Mouse (Mus musculus): Measurements from ENCODE around the gene Pola2. TPM values are rescaled to one million over a fixed set of nuclear protein-coding genes. Genes with fewer than 3 reads are reported as not detected.

The Pola2 gene
- total RNA-seq, 2 experiments from 2014 or later, result 22.9 to 23.7 TPM

GRCm38 (mm10) chr19:5965280-5965679, 1.3 kb upstream of the Pola2 start:
- DNase-seq, result peak; percentile 76 to 86

- no peak for DNase-seq
Measured at GRCm38 (mm10) chr19:5964804-5965203, 802 bp upstream of the Pola2 start.

GRCm38 (mm10) chr19:5962651-5963050, 1.4 kb downstream of the Pola2 start:
- DNase-seq, result no peak

- no peak for DNase-seq
Measured at GRCm38 (mm10) chr19:5957371-5957770, 6.6 kb downstream of the Pola2 start.

GRCm38 (mm10) chr19:5956685-5957084, 7.3 kb downstream of the Pola2 start:
- peak; percentile 86 to 90 for DNase-seq

- DNase-seq, result no peak
Measured at GRCm38 (mm10) chr19:5955704-5956670, 8.0 kb downstream of the Pola2 start.

- no peak for DNase-seq
Measured at GRCm38 (mm10) chr19:5954936-5955335, 9.1 kb downstream of the Pola2 start.

GRCm38 (mm10) chr19:5954031-5954710, 9.8 kb downstream of the Pola2 start:
- peak; percentile 65 to 78 for DNase-seq

- DNase-seq, result peak; percentile 41 to 64
Measured at GRCm38 (mm10) chr19:5953201-5953770, 10.7 kb downstream of the Pola2 start.

GRCm38 (mm10) chr19:5952071-5952691, 11.8 kb downstream of the Pola2 start:
- peak; percentile 66 to 73 for DNase-seq

GRCm38 (mm10) chr19:5951631-5952030, 12.4 kb downstream of the Pola2 start:
- no peak for DNase-seq

GRCm38 (mm10) chr19:5950218-5950617, 13.8 kb downstream of the Pola2 start:
- no peak for DNase-seq

GRCm38 (mm10) chr19:5945891-5946290, 18.1 kb downstream of the Pola2 start:
- DNase-seq, result peak in 1 of 2 experiments; percentile 37

- no peak for DNase-seq
Measured at GRCm38 (mm10) chr19:5945027-5945426, 19.0 kb downstream of the Pola2 start.

GRCm38 (mm10) chr19:5944145-5944544, 19.9 kb downstream of the Pola2 start:
- no peak for DNase-seq

GRCm38 (mm10) chr19:5943404-5943803, 20.6 kb downstream of the Pola2 start:
- no peak for DNase-seq

- no peak for DNase-seq
Measured at GRCm38 (mm10) chr19:5942581-5942980, 21.4 kb downstream of the Pola2 start.

- peak; percentile 75 to 79 for DNase-seq
Measured at GRCm38 (mm10) chr19:5940656-5941055, 23.3 kb downstream of the Pola2 start.

- DNase-seq, result peak; percentile 82 to 89
Measured at GRCm38 (mm10) chr19:5940173-5940572, 23.8 kb downstream of the Pola2 start.

- DNase-seq, result no peak
Measured at GRCm38 (mm10) chr19:5939715-5940114, 24.3 kb downstream of the Pola2 start.

GRCm38 (mm10) chr19:5938516-5938915, 25.5 kb downstream of the Pola2 start:
- no peak for DNase-seq

GRCm38 (mm10) chr19:5937836-5938406, 26.1 kb downstream of the Pola2 start:
- no peak for DNase-seq
